Mouse (Mus musculus) T-helper 1 cell (primary cell): ENCODE measurements at regions not wholly inside any gene's neighbourhood (a gene's known extent, or its start where the extent isn't known, plus 50 kb on each side); places are given as distances from the start of the nearest gene placed in this dataset.
"Not testable (repeated sequence)": the region's sequence is repeated elsewhere in the genome, so short reads cannot be mapped to it uniquely, and the experiment has no call there.

Experiments
- in situ Hi-C: fragments of 300-600 bp; cut with MboI, MseI; formaldehyde crosslinking; loops from one replicate; pipeline ENCODE4 v1.15.1; 2025; ENCODE audit warnings: high pct_unique_total_duplicates

GRCm38 (mm10) chr10:70866737-70867136, 211.0 kb upstream of the Phyhipl start:
- in situ Hi-C loops = no loop called here

- in situ Hi-C loops = no loop called here
Observed at GRCm38 (mm10) chr10:70864650-70865049, 208.9 kb upstream of the Phyhipl start.

- in situ Hi-C loops = no loop called here
Observed at GRCm38 (mm10) chr10:70862022-70862335, 206.2 kb upstream of the Phyhipl start.

- in situ Hi-C loops = no loop called here
Observed at GRCm38 (mm10) chr10:70861131-70862021, 205.6 kb upstream of the Phyhipl start.

GRCm38 (mm10) chr10:70857155-70857820, 201.5 kb upstream of the Phyhipl start:
- in situ Hi-C loops = loop anchor here (5.0 kb wide), 2 partner anchors 50 kb away; no protein-coding TSS in a partner anchor

- in situ Hi-C loops = loop anchor here (5.0 kb wide), 2 partner anchors 49 to 51 kb away; no protein-coding TSS in a partner anchor
Observed at GRCm38 (mm10) chr10:70855948-70856347, 200.2 kb upstream of the Phyhipl start.

GRCm38 (mm10) chr10:70853614-70854013, 197.8 kb upstream of the Phyhipl start:
- in situ Hi-C loops = no loop called here

- in situ Hi-C loops = no loop called here
Observed at GRCm38 (mm10) chr10:70848141-70848540, 192.4 kb upstream of the Phyhipl start.

- in situ Hi-C loops = no loop called here
Observed at GRCm38 (mm10) chr10:70847341-70847882, 191.6 kb upstream of the Phyhipl start.

GRCm38 (mm10) chr10:70846281-70847168, 190.8 kb upstream of the Phyhipl start:
- in situ Hi-C loops = no loop called here

GRCm38 (mm10) chr10:70843848-70844247, 188.1 kb upstream of the Phyhipl start:
- in situ Hi-C loops = no loop called here

GRCm38 (mm10) chr10:70842176-70842838, 186.5 kb upstream of the Phyhipl start:
- in situ Hi-C loops = no loop called here

GRCm38 (mm10) chr10:70841179-70841578, 185.4 kb upstream of the Phyhipl start:
- in situ Hi-C loops = not testable (repeated sequence)

- in situ Hi-C loops = no loop called here
Observed at GRCm38 (mm10) chr10:70838147-70838546, 182.4 kb upstream of the Phyhipl start.

GRCm38 (mm10) chr10:70837326-70837725, 181.6 kb upstream of the Phyhipl start:
- in situ Hi-C loops = no loop called here

- in situ Hi-C loops = no loop called here
Observed at GRCm38 (mm10) chr10:70832616-70833015, 176.9 kb upstream of the Phyhipl start.

GRCm38 (mm10) chr10:70828217-70828616, 172.5 kb upstream of the Phyhipl start:
- in situ Hi-C loops = no loop called here

GRCm38 (mm10) chr10:70827522-70827921, 171.8 kb upstream of the Phyhipl start:
- in situ Hi-C loops = not testable (repeated sequence)

GRCm38 (mm10) chr10:70826706-70827105, 170.9 kb upstream of the Phyhipl start:
- in situ Hi-C loops = no loop called here

- in situ Hi-C loops = no loop called here
Observed at GRCm38 (mm10) chr10:70825451-70825850, 169.7 kb upstream of the Phyhipl start.

GRCm38 (mm10) chr10:70824461-70824860, 168.7 kb upstream of the Phyhipl start:
- in situ Hi-C loops = no loop called here
